Mouse (Mus musculus): Measurements from ENCODE around the gene Gm8251.

DNA sequence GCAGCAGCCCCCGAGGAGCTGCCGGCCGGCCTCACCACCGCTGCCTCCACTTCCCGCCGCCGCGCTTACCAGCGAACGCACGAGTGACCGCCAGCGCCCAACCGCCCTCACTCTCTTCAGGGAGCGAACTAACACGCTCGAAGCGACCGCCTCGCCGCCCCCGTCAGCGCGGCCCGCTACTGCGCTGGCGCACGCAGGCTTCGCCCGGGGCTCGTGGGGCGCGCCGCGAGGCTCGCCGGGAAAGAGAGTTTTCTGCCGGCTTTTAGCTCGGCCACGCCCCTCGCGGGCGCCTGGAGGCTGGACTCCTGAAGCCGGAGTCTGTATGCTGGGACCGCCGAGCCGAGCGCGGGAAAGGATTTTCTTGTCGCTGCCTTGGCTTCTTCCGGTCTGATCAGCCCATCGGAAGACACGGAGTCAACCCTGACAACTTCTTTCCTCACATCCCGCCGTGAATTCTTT, 40.6 kb upstream of the Gm8251 start, which contains the start of gene Tex30:
- no peak for TF ChIP-seq CTCF (IDR thresholded peaks at IDR 0.05; ENCODE audit: control insufficient read depth, insufficient read depth, insufficient read length)
- no peak for TF ChIP-seq MYOD1 (IDR thresholded peaks at IDR 0.05; ENCODE audit: control insufficient read depth, insufficient read length, low read depth)
- TF ChIP-seq MYOG (IDR thresholded peaks at IDR 0.05; ENCODE audit: control insufficient read depth, extremely low read depth, insufficient read length) = no peak
- peak; percentile 70 for TF ChIP-seq MAX (IDR thresholded peaks at IDR 0.05)
- TF ChIP-seq USF1 (IDR thresholded peaks at IDR 0.05; ENCODE audit: low read depth) = no peak
- no peak for TF ChIP-seq CEBPB (IDR thresholded peaks at IDR 0.05; ENCODE audit: low read depth)
- no peak for TF ChIP-seq FOSL1 (IDR thresholded peaks at IDR 0.05; ENCODE audit: insufficient read depth, low read length, poor library complexity, severe bottlenecking)
